Mouse (Mus musculus) kidney, embryonic 16.5 days (tissue): Measurements from ENCODE around the gene Plin5. TPM values are rescaled to one million over a fixed set of nuclear protein-coding genes. Genes with fewer than 3 reads are reported as not detected.

Source experiments
- ATAC-seq: fragments of 200-750 bp; cut with Nextera tagmentation; 2 replicates; pipeline ENCODE4 v1.8.0; 2017; ENCODE audit warnings: moderate TSS enrichment; ENCODE audit not compliant: low FRiP score, low TSS enrichment
- H3K27ac ChIP-seq: fragments of 300-500 bp; sonication (generic); 2 replicates; pipeline ENCODE4 v1.5.1; 2014; ENCODE audit warnings: low read length
- H3K27me3 ChIP-seq: fragments of 300-500 bp; sonication (generic); 2 replicates; pipeline ENCODE4 v1.6.1; 2014; ENCODE audit warnings: low read length, control low read depth, mixed read lengths; ENCODE audit not compliant: insufficient read depth
- H3K36me3 ChIP-seq: fragments of 300-500 bp; sonication (generic); 2 replicates; pipeline ENCODE4 v1.6.1; 2014; ENCODE audit warnings: low read length, control low read depth, mixed read lengths; ENCODE audit not compliant: insufficient read depth
- H3K4me1 ChIP-seq: fragments of 300-500 bp; sonication (generic); 2 replicates; pipeline ENCODE4 v1.6.1; 2014; ENCODE audit warnings: low read length, control low read depth, mixed read lengths; ENCODE audit not compliant: insufficient read depth
- H3K4me2 ChIP-seq: fragments of 300-500 bp; sonication (generic); replicated peaks from 2 replicates; pipeline ENCODE4 v1.6.1; 2014; ENCODE audit warnings: low read depth, low read length
- H3K4me3 ChIP-seq: fragments of 300-500 bp; sonication (generic); 2 replicates; pipeline ENCODE4 v1.5.1; 2014; ENCODE audit warnings: mild to moderate bottlenecking, low read length
- H3K9ac ChIP-seq: fragments of 300-500 bp; sonication (generic); replicated peaks from 2 replicates; pipeline ENCODE4 v1.6.1; 2014; ENCODE audit warnings: low read length
- H3K9me3 ChIP-seq: fragments of 300-500 bp; sonication (generic); 2 replicates; pipeline ENCODE4 v1.6.1; 2016; ENCODE audit warnings: low read length, control low read depth
- WGBS: fragments of 180-500 bp; shearing (Covaris S2); extraction: QIAGEN DNeasy Blood & Tissue Kit; methylation state at CpG from one replicate; pipeline ENCODE4 v1.1.7; 2014; 5-methylcytosine and 5-hydroxymethylcytosine counted together
- polyA plus RNA-seq: library from polyadenylated mRNA; unstranded; fragments of >200 nt; fragmentation: Nextera tagmentation; extraction: Ambion mirVana; gene quantifications from 2 replicates; pipeline ENCODE4 v1.2.1, GENCODE M21; 2015

Plin5 gene
- 1.6 and 2.6 TPM in 2 replicates for polyA plus RNA-seq

- Histone ChIP-seq H3K9ac (peak within 1 kb of the TSS; percentile 48; the same call in 1 of the 2 replicates), H3K36me3 (0 out of 2 replicates have a peak, but pooled peaks cover 3% of the 10 kb centered on the region), H3K4me2 (peak within 1 kb of the TSS; percentile 71), H3K27me3 (peaks cover 49% of the 10 kb centered on the region), H3K27ac (no peak within 1 kb of the TSS), H3K9me3 (peaks cover 4% of the 10 kb centered on the region), H3K4me1 (peaks cover 21% of the 10 kb centered on the region), H3K4me3 (peak within 1 kb of the TSS; percentile 48)
- WGBS, result 2% methylated on average over 27 of the region's 27 CpGs
- peak; percentile 73 for ATAC-seq
These were observed at the start of gene Plin5 for GRCm38 (mm10) chr17:56117251-56117710. Gene Plin5, minus strand, starts transcription at chr17:56117596.

- H3K9ac ChIP-seq, result no peak overlapping the region
- ATAC-seq, result no peak
- H3K4me2 ChIP-seq, result no peak overlapping the region
- no peaks in the 10 kb centered on the region for H3K9me3 ChIP-seq
- no peaks in the 10 kb centered on the region for H3K27me3 ChIP-seq
- H3K4me3 ChIP-seq, result no peak overlapping the region
- H3K27ac ChIP-seq, result no peak overlapping the region
- H3K36me3 ChIP-seq, result no peaks in the 10 kb centered on the region
- H3K4me1 ChIP-seq, result peaks cover 9% of the 10 kb centered on the region; the same call in 1 of the 2 replicates
- 49% methylated on average over 11 of the region's 11 CpGs for WGBS
These were observed 48.3 kb upstream of the Plin5 start for GRCm38 (mm10) chr17:56165671-56166070.

- Histone ChIP-seq H3K4me3 (no peak overlapping the region), H3K27me3 (no peaks in the 10 kb centered on the region), H3K9ac (no peak overlapping the region), H3K4me1 (peaks cover 9% of the 10 kb centered on the region; the same call in 1 of the 2 replicates), H3K36me3 (no peaks in the 10 kb centered on the region), H3K27ac (no peak overlapping the region), H3K4me2 (no peak overlapping the region), H3K9me3 (no peaks in the 10 kb centered on the region)
- ATAC-seq, result no peak
- WGBS, result 75% methylated on average over 3 of the region's 3 CpGs
These were observed 47.1 kb upstream of the Plin5 start for GRCm38 (mm10) chr17:56164510-56164909.

GRCm38 (mm10) chr17:56163523-56164102 is 46.2 kb upstream of the Plin5 start:
- 70% methylated on average over 6 of the region's 6 CpGs for WGBS
- peak overlapping the region; percentile 51 for H3K4me3 ChIP-seq

GRCm38 (mm10) chr17:56162231-56162774 is 44.9 kb upstream of the Plin5 start, which contains the start of gene Tnfaip8l1:
Gene Tnfaip8l1, plus strand, starts transcription at chr17:56162477.
- H3K27ac ChIP-seq, result 0 out of 2 replicates have a peak within 1 kb of the TSS, but pooled peaks have one; percentile 39
- 1% methylated on average over 30 of the region's 30 CpGs for WGBS

More at GRCm38 (mm10) chr17:56163523-56164102, 46.2 kb upstream of the Plin5 start:
- 0 out of 2 replicates have a peak overlapping the region, but pooled peaks have one; percentile 53 for H3K9ac ChIP-seq
- peak overlapping the region; percentile 67 for H3K4me2 ChIP-seq
- peaks cover 9% of the 10 kb centered on the region; the same call in 1 of the 2 replicates for H3K4me1 ChIP-seq
- ATAC-seq, result no peak
- H3K27ac ChIP-seq, result no peak overlapping the region
- no peaks in the 10 kb centered on the region for H3K27me3 ChIP-seq
- H3K36me3 ChIP-seq, result no peaks in the 10 kb centered on the region
- H3K9me3 ChIP-seq, result no peaks in the 10 kb centered on the region

GRCm38 (mm10) chr17:56159729-56160128 is 42.3 kb upstream of the Plin5 start:
- H3K9ac ChIP-seq, result no peak overlapping the region
- H3K9me3 ChIP-seq, result no peaks in the 10 kb centered on the region
- no peak overlapping the region for H3K27ac ChIP-seq
- H3K4me1 ChIP-seq, result peaks cover 9% of the 10 kb centered on the region; the same call in 1 of the 2 replicates
- 1% methylated on average over 9 of the region's 9 CpGs for WGBS
- peak; percentile 20; the same call in 1 of the 2 replicates for ATAC-seq
- peaks cover 9% of the 10 kb centered on the region for H3K27me3 ChIP-seq
- no peaks in the 10 kb centered on the region for H3K36me3 ChIP-seq
- no peak overlapping the region for H3K4me2 ChIP-seq
- H3K4me3 ChIP-seq, result no peak overlapping the region

More at GRCm38 (mm10) chr17:56162231-56162774, 44.9 kb upstream of the Plin5 start, which contains the start of gene Tnfaip8l1:
- peak within 1 kb of the TSS; percentile 53 for H3K9ac ChIP-seq
- peaks cover 7% of the 10 kb centered on the region; the same call in 1 of the 2 replicates for H3K27me3 ChIP-seq
- H3K36me3 ChIP-seq, result no peaks in the 10 kb centered on the region
- peak; percentile 97 for ATAC-seq
- H3K4me3 ChIP-seq, result peak within 1 kb of the TSS; percentile 51
- H3K4me2 ChIP-seq, result peak within 1 kb of the TSS; percentile 67
- peaks cover 9% of the 10 kb centered on the region; the same call in 1 of the 2 replicates for H3K4me1 ChIP-seq
- H3K9me3 ChIP-seq, result no peaks in the 10 kb centered on the region

- Histone ChIP-seq H3K9ac (no peak overlapping the region), H3K4me1 (no peaks in the 10 kb centered on the region), H3K27ac (no peak overlapping the region), H3K27me3 (peaks cover 47% of the 10 kb centered on the region), H3K36me3 (no peaks in the 10 kb centered on the region), H3K4me2 (no peak overlapping the region), H3K9me3 (no peaks in the 10 kb centered on the region), H3K4me3 (no peak overlapping the region)
- whole genome bisulfite sequencing, result 27% methylated on average over 9 of the region's 9 CpGs
- ATAC-seq, result 0 out of 2 replicates have a peak, but pooled peaks have one; percentile 21
These were observed 36.2 kb upstream of the Plin5 start for GRCm38 (mm10) chr17:56153643-56154042.

- H3K9me3 ChIP-seq, result no peaks in the 10 kb centered on the region
- H3K4me1 ChIP-seq, result no peaks in the 10 kb centered on the region
- no peak overlapping the region for H3K4me2 ChIP-seq
- H3K9ac ChIP-seq, result no peak overlapping the region
- H3K36me3 ChIP-seq, result no peaks in the 10 kb centered on the region
- ATAC-seq, result no peak
- WGBS, result 47% methylated on average over 2 of the region's 2 CpGs
- H3K4me3 ChIP-seq, result no peak overlapping the region
- peaks cover 74% of the 10 kb centered on the region for H3K27me3 ChIP-seq
- no peak overlapping the region for H3K27ac ChIP-seq
These were observed 32.5 kb upstream of the Plin5 start for GRCm38 (mm10) chr17:56149897-56150296.

GRCm38 (mm10) chr17:56148790-56149618 is 31.6 kb upstream of the Plin5 start:
- Histone ChIP-seq H3K27ac (no peak overlapping the region), H3K4me1 (no peaks in the 10 kb centered on the region), H3K27me3 (peaks cover 83% of the 10 kb centered on the region), H3K9me3 (no peaks in the 10 kb centered on the region), H3K4me3 (peak overlapping the region; percentile 14), H3K9ac (no peak overlapping the region), H3K4me2 (peak overlapping the region; percentile 33), H3K36me3 (no peaks in the 10 kb centered on the region)
- WGBS, result 2% methylated on average over 30 of the region's 30 CpGs
- peak; percentile 18; the same call in 1 of the 2 replicates for ATAC-seq
